Mouse (Mus musculus) thymus, adult 2 months (tissue): ENCODE results near the gene Zdhhc8.

Experiments used
- CTCF ChIP-seq: fragments of 200-500 bp; IDR thresholded peaks from 2 replicates; pipeline ENCODE4 v1.5.1; 2012; ENCODE audit warnings: mild to moderate bottlenecking, control low read depth, low read length, moderate library complexity, borderline replicate concordance; ENCODE audit not compliant: control insufficient read depth, poor library complexity, insufficient read depth; ENCODE audit errors: extremely low read depth
- POLR2A ChIP-seq: fragments of 200-500 bp; IDR thresholded peaks from 2 replicates; pipeline ENCODE4 v1.6.1; 2012; ENCODE audit warnings: mild to moderate bottlenecking, low read length, control low read depth, moderate library complexity; ENCODE audit not compliant: control insufficient read depth, poor library complexity, insufficient read depth; ENCODE audit errors: extremely low read depth

GRCm38 (mm10) chr16:18218580-18218996 is 16.3 kb downstream of the Zdhhc8 start:
- no peak for TF ChIP-seq CTCF
- no peak for TF ChIP-seq POLR2A
